Mouse (Mus musculus): ENCODE measurements around the gene Megf8.

DNA sequence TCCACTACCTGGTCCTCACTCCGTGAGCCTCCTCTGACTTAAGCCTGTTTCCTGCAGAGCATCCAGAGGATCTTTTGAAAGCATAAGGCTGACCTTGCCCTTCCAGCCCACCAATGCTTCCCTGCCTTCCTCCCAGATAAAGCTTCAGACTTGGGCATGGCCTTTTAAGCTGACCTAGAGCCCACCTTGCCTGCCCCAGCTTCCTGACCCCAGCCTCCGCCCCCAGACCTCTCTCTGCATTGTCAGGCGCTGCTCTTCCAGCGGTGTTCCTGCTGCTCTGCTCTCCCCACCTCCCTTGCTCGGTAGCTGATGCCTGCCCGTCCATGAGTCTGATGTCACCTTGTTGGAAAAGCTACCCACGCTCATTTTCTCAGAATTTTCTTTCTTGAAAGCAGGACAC is 75.9 kb downstream of the Megf8 start:
- TF ChIP-seq POLR2A (IDR thresholded peaks at IDR 0.05; ENCODE audit: low read depth, low read length) (no peak), CTCF (IDR thresholded peaks at IDR 0.05; ENCODE audit: borderline replicate concordance, insufficient read depth, low read length) (no peak)
